Mouse (Mus musculus) cerebellum, postnatal 14 days (tissue): Measurements from ENCODE around the gene Ecd.
"Not testable (repeated sequence)": the region's sequence is repeated elsewhere in the genome, so short reads cannot be mapped to it uniquely, and the experiment has no call there.

Experiments
- DNase-seq, 2 experiments: peaks; one replicate each; pipeline ENCODE4 v3.0.0; 2021; ENCODE audit warnings: mixed read lengths in 2 of 2

Ecd gene

DNA sequence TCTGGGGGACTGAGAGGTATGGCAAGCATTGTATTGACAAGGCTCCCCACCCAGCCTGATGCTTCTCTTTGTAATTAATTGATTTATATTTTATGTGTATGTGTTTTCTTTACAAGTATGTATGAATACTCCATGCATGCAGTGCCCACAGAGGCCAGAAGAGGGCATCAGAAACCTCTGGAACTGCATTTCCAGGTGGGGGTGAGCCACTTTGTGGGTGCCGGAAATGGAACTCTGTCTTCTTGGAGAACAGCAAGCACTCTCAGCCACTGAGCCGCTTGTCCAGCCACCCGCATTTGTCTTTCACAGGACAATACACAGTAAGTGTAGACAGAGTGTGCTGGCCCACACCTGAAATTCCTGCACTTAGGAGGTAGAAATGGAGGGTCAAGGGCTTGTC is 28.5 kb downstream of the Ecd start:
- DNase-seq: peak; percentile 36 to 69

GRCm38 (mm10) chr14:20315137-20315536 is 32.8 kb downstream of the Ecd start:
- DNase-seq: no peak

GRCm38 (mm10) chr14:20305085-20305484 is 42.8 kb downstream of the Ecd start:
- DNase-seq: not testable (repeated sequence)

- no peak for DNase-seq
These were observed 49.8 kb downstream of the Ecd start for GRCm38 (mm10) chr14:20298131-20298530.

DNA sequence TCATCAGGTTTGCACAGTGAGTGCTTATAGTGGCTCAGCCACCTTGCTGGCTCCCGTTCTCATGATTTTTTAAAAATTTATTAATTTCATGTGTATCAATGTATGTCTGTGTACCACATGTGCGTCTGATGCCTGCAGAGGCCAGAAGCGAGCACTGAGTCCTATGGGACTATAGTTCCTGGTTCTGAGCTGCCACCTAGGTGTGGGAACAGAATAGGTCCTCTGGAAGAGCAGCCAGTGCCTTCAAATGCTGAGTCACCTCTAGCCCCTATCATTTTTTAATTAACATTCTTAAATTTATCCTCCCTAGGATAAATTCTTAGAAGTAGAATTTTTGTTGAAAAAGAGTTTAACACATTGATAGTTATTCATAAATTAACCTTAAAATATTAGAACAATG is 50.3 kb downstream of the Ecd start:
- DNase-seq: no peak

DNA sequence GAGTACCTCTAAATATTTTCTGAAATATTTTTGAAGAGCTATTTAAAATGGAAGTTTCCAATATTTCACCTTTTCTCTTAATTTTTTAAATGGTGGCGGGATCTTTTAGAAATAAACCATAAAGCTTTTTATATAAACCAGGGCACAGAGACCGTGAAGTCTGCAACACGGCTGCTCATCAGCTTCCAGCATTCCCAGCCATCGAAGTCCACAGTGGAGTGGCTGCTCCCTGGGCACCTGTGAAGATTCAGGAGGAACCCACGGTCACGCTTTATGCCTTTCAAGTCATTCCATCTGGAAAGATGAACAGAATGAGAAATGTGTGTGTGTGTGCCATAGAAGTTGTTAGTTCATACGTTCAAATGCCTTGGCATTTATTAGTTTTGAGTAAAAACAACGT is 53.0 kb downstream of the Ecd start:
- peak in 1 of 2 experiments; percentile 21 for DNase-seq

GRCm38 (mm10) chr14:20294117-20294892 is 53.6 kb downstream of the Ecd start, which contains the start of gene Nudt13:
Gene Nudt13 (plus strand): TSS chr14:20294697.
- peak; percentile 84 to 88 for DNase-seq

DNA sequence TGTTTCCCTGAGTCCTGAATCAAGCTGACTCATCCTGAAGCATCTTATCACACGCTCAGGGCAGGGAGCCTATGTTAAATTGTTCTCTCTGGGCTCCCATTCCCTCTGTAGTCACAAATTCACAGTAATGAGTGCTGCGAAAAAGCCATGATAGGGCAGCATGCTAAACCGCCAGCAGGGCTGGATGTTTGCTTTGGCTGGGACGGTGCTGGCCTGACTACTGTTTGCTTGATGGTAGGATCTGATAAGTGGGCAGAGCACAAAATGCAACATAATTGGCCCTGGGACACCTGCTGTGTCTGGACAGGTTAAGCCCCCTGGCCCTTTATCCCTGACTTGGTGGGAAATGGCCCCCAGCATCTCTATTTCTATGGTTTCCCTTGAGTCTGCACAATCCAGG is 56.5 kb downstream of the Ecd start:
- DNase-seq: no peak
